Mouse (Mus musculus): Measurements from ENCODE around the gene Crim1. TPM values are rescaled to one million over a fixed set of nuclear protein-coding genes. Genes with fewer than 3 reads are reported as not detected.
"Not testable (repeated sequence)": the region's sequence is repeated elsewhere in the genome, so short reads cannot be mapped to it uniquely, and the experiment has no call there.

The Crim1 gene
- polyA plus RNA-seq, 1 experiment from 2014 or later, result 11.9 TPM

GRCm38 (mm10) chr17:78248943-78249342, 48.9 kb downstream of the Crim1 start:
- WGBS, result 77% methylated on average over 3 of the region's 3 CpGs
- H3K4me2 ChIP-seq (ENCODE audit: low read length), result no peak overlapping the region
- ATAC-seq (ENCODE audit: low FRiP score, low TSS enrichment), result no peak

DNA sequence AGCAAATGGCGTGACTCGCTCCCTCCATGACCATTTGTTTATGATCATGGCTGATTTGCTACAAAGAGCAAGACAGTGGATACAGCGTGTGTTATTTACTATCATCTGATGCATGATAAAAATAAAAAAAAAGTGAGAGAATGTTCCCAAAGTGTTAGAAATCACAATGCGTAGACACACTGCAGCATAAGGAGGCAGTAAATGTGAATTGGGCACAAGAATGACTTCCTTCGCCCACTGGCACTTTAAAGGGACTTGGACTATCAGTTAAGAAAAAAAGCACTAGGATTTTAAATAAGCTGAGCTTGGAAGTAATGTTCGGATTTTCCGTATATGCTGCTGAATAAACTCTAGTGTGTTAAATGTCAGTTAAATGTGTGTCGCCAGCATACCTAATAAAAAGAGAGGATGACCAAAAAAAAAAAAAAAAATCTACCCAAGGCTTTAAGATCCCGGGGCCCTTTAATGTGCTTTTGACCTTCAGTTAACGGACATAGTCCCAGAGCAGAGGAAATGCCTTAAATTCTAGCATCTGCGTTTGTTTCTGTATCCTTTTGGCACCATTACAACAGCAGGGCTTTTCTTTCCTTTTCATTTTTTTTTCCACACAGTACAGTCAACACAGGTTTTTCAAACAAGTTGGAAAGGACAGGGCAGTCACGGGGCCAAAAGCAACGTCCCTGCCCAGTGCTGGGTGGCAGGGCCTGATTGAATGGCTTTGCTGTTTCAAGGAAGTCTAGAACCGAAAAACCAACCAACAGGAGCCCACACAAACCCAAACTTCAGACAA, 50.3 kb downstream of the Crim1 start:
- Histone ChIP-seq H3K4me1 (ENCODE audit: control insufficient read depth, insufficient read depth, low read length) (peaks cover 13% of the 10 kb centered on the region), H3K9me3 (ENCODE audit: control insufficient read depth, low read length) (no peaks in the 10 kb centered on the region), H3K36me3 (ENCODE audit: control insufficient read depth, insufficient read depth, low read length) (no peaks in the 10 kb centered on the region), H3K4me3 (replicated peaks; ENCODE audit: low read depth, low read length) (no peak overlapping the region), H3K9ac (replicated peaks; ENCODE audit: low read length) (no peak overlapping the region), H3K4me2 (ENCODE audit: low read length) (no peak overlapping the region), H3K27ac (replicated peaks; ENCODE audit: low read depth, low read length) (no peak overlapping the region), H3K27me3 (ENCODE audit: control insufficient read depth, insufficient read depth, low read length) (no peaks in the 10 kb centered on the region)
- no peak for ATAC-seq (ENCODE audit: low FRiP score, low TSS enrichment)
- 88% methylated on average over 14 of the region's 14 CpGs for WGBS
- no peak for DNase-seq

More at GRCm38 (mm10) chr17:78248943-78249342, 48.9 kb downstream of the Crim1 start:
- H3K9me3 ChIP-seq (ENCODE audit: control insufficient read depth, low read length), result no peaks in the 10 kb centered on the region
- H3K36me3 ChIP-seq (ENCODE audit: control insufficient read depth, insufficient read depth, low read length), result no peaks in the 10 kb centered on the region
- no peak overlapping the region for H3K4me3 ChIP-seq (replicated peaks; ENCODE audit: low read depth, low read length)
- H3K27ac ChIP-seq (replicated peaks; ENCODE audit: low read depth, low read length), result no peak overlapping the region
- no peak overlapping the region for H3K9ac ChIP-seq (replicated peaks; ENCODE audit: low read length)
- DNase-seq, result no peak
- H3K27me3 ChIP-seq (ENCODE audit: control insufficient read depth, insufficient read depth, low read length), result no peaks in the 10 kb centered on the region
- H3K4me1 ChIP-seq (ENCODE audit: control insufficient read depth, insufficient read depth, low read length), result peaks cover 8% of the 10 kb centered on the region

- H3K4me3 ChIP-seq (replicated peaks; ENCODE audit: low read depth, low read length); H3K9ac ChIP-seq (replicated peaks; ENCODE audit: low read length); H3K36me3 ChIP-seq (ENCODE audit: control insufficient read depth, insufficient read depth, low read length); ATAC-seq (ENCODE audit: low FRiP score, low TSS enrichment); H3K4me1 ChIP-seq (ENCODE audit: control insufficient read depth, insufficient read depth, low read length); H3K9me3 ChIP-seq (ENCODE audit: control insufficient read depth, low read length); H3K4me2 ChIP-seq (ENCODE audit: low read length); DNase-seq; H3K27ac ChIP-seq (replicated peaks; ENCODE audit: low read depth, low read length); H3K27me3 ChIP-seq (ENCODE audit: control insufficient read depth, insufficient read depth, low read length): not testable (repeated sequence)
- WGBS, result 94% methylated on average over 2 of the region's 2 CpGs
Measured at GRCm38 (mm10) chr17:78253587-78253986, 53.5 kb downstream of the Crim1 start.

DNA sequence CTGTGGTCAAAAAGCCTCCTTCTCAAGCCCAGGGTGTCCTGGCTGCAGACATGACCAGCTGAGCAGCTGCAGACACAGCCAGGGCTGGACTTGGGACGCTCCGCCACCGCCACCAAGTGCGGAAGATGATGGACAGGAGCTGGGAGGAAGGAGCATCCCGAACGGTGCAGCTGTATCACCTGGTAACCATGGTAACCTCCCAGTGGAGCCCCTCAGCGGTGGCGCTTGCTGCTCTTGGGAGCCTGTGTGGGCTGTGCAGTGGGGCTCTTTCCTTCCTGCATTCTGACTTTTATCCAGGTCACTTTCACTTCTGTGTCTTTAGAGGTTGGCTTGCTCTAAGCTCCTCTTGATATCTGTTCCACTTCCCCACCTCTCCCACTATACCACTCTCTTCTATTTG, 54.2 kb downstream of the Crim1 start:
- no peak overlapping the region for H3K4me3 ChIP-seq (replicated peaks; ENCODE audit: low read depth, low read length)
- H3K4me1 ChIP-seq (ENCODE audit: control insufficient read depth, insufficient read depth, low read length), result 0 out of 2 replicates have a peak, but pooled peaks cover 5% of the 10 kb centered on the region
- H3K36me3 ChIP-seq (ENCODE audit: control insufficient read depth, insufficient read depth, low read length), result no peaks in the 10 kb centered on the region
- H3K4me2 ChIP-seq (ENCODE audit: low read length), result 0 out of 2 replicates have a peak overlapping the region, but pooled peaks have one; percentile 1
- no peaks in the 10 kb centered on the region for H3K27me3 ChIP-seq (ENCODE audit: control insufficient read depth, insufficient read depth, low read length)
- H3K9me3 ChIP-seq (ENCODE audit: control insufficient read depth, low read length), result no peaks in the 10 kb centered on the region
- H3K9ac ChIP-seq (replicated peaks; ENCODE audit: low read length), result no peak overlapping the region
- no peak for ATAC-seq (ENCODE audit: low FRiP score, low TSS enrichment)
- 56% methylated on average over 8 of the region's 8 CpGs for WGBS
- DNase-seq, result peak; percentile 58
- H3K27ac ChIP-seq (replicated peaks; ENCODE audit: low read depth, low read length), result no peak overlapping the region

- no peak for ATAC-seq (ENCODE audit: low FRiP score, low TSS enrichment)
- 0 out of 2 replicates have a peak, but pooled peaks cover 5% of the 10 kb centered on the region for H3K4me1 ChIP-seq (ENCODE audit: control insufficient read depth, insufficient read depth, low read length)
- 95% methylated on average over 9 of the region's 9 CpGs for WGBS
Measured at GRCm38 (mm10) chr17:78255711-78256110, 55.7 kb downstream of the Crim1 start.

DNA sequence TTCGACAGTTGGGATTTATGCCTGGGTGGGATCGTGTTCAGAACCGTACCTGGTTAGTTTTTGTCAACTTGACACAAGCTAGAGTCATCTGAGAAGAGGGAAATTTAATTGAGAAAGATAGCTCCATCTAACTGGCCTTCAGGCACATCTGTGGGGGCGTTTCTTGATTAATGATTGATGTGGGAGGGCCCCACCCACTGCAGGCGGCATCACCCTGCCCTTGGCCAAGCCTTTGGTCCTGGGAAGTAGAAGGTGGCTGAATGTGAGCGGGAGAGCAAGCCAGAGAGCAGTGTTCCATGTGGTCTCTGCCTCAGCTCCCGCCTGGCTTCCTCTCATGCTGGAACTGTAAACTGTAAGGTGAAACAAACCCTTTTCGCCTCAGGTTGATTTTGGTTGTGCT, 56.5 kb downstream of the Crim1 start:
- DNase-seq (no peak), ATAC-seq (ENCODE audit: low FRiP score, low TSS enrichment) (no peak)
- Histone ChIP-seq H3K27me3 (ENCODE audit: control insufficient read depth, insufficient read depth, low read length) (no peaks in the 10 kb centered on the region), H3K4me1 (ENCODE audit: control insufficient read depth, insufficient read depth, low read length) (0 out of 2 replicates have a peak, but pooled peaks cover 5% of the 10 kb centered on the region), H3K9ac (replicated peaks; ENCODE audit: low read length) (no peak overlapping the region), H3K4me2 (ENCODE audit: low read length) (no peak overlapping the region), H3K27ac (replicated peaks; ENCODE audit: low read depth, low read length) (no peak overlapping the region), H3K9me3 (ENCODE audit: control insufficient read depth, low read length) (no peaks in the 10 kb centered on the region), H3K36me3 (ENCODE audit: control insufficient read depth, insufficient read depth, low read length) (no peaks in the 10 kb centered on the region), H3K4me3 (replicated peaks; ENCODE audit: low read depth, low read length) (no peak overlapping the region)
- WGBS, result 86% methylated on average over 8 of the region's 8 CpGs

More at GRCm38 (mm10) chr17:78255711-78256110, 55.7 kb downstream of the Crim1 start:
- no peaks in the 10 kb centered on the region for H3K27me3 ChIP-seq (ENCODE audit: control insufficient read depth, insufficient read depth, low read length)
- no peak overlapping the region for H3K4me3 ChIP-seq (replicated peaks; ENCODE audit: low read depth, low read length)
- no peak for DNase-seq
- H3K36me3 ChIP-seq (ENCODE audit: control insufficient read depth, insufficient read depth, low read length), result no peaks in the 10 kb centered on the region
- no peaks in the 10 kb centered on the region for H3K9me3 ChIP-seq (ENCODE audit: control insufficient read depth, low read length)
- H3K27ac ChIP-seq (replicated peaks; ENCODE audit: low read depth, low read length), result no peak overlapping the region
- no peak overlapping the region for H3K4me2 ChIP-seq (ENCODE audit: low read length)
- no peak overlapping the region for H3K9ac ChIP-seq (replicated peaks; ENCODE audit: low read length)

DNA sequence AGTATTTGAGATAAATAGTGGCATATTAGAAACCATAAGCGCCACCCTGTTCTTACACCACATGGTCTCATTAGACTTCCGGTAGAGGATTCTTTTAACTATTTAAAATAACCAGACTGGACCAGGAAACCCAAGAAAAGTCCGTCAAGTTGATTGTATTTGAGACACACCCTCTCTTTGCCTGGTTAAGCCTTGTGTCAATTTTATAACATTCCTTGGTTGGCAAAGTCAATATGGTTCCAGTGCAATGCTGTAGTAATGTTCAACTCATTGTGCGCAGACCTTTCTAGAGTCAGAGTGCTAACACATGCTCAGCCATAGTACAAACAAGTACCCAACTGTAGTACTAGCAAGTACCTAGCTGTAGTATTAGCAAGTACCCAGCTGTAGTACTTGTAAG, 61.6 kb downstream of the Crim1 start:
- Histone ChIP-seq H3K4me3 (replicated peaks; ENCODE audit: low read depth, low read length) (no peak overlapping the region), H3K27ac (replicated peaks; ENCODE audit: low read depth, low read length) (no peak overlapping the region), H3K4me2 (ENCODE audit: low read length) (no peak overlapping the region), H3K9me3 (ENCODE audit: control insufficient read depth, low read length) (no peaks in the 10 kb centered on the region), H3K9ac (replicated peaks; ENCODE audit: low read length) (no peak overlapping the region), H3K36me3 (ENCODE audit: control insufficient read depth, insufficient read depth, low read length) (no peaks in the 10 kb centered on the region), H3K27me3 (ENCODE audit: control insufficient read depth, insufficient read depth, low read length) (no peaks in the 10 kb centered on the region), H3K4me1 (ENCODE audit: control insufficient read depth, insufficient read depth, low read length) (no peaks in the 10 kb centered on the region)
- DNase-seq (no peak), ATAC-seq (ENCODE audit: low FRiP score, low TSS enrichment) (no peak)
- WGBS, result 95% methylated on average over 4 of the region's 4 CpGs

- Histone ChIP-seq H3K9ac (replicated peaks; ENCODE audit: low read length) (no peak overlapping the region), H3K27ac (replicated peaks; ENCODE audit: low read depth, low read length) (no peak overlapping the region), H3K4me2 (ENCODE audit: low read length) (no peak overlapping the region), H3K4me1 (ENCODE audit: control insufficient read depth, insufficient read depth, low read length) (no peaks in the 10 kb centered on the region), H3K4me3 (replicated peaks; ENCODE audit: low read depth, low read length) (no peak overlapping the region), H3K36me3 (ENCODE audit: control insufficient read depth, insufficient read depth, low read length) (no peaks in the 10 kb centered on the region), H3K27me3 (ENCODE audit: control insufficient read depth, insufficient read depth, low read length) (no peaks in the 10 kb centered on the region), H3K9me3 (ENCODE audit: control insufficient read depth, low read length) (no peaks in the 10 kb centered on the region)
- DNase-seq (peak; percentile 43), ATAC-seq (ENCODE audit: low FRiP score, low TSS enrichment) (no peak)
- WGBS, result 60% methylated on average over 11 of the region's 11 CpGs
Measured at GRCm38 (mm10) chr17:78264116-78264515, 64.1 kb downstream of the Crim1 start.

DNA sequence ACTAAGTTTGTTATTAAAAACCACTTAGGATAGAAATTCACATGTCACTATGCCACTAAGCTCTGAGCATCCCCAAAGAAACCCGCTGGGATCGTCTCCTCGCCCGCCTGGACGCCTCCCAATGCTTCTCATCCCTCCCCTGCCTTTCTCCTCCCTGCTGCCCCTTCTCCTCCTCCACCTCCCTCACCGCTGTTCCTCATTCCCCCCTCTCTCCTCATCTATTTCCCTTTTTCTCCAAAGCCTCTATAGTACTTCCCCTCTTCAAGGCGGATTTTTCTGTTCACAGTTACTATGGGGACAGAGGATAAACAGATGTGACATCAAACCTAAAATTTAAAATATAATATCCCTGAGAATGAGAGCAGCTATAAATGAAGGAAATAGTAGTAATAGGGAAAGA, 65.1 kb downstream of the Crim1 start:
- no peak for DNase-seq
- Histone ChIP-seq H3K4me3 (replicated peaks; ENCODE audit: low read depth, low read length) (no peak overlapping the region), H3K9ac (replicated peaks; ENCODE audit: low read length) (no peak overlapping the region), H3K9me3 (ENCODE audit: control insufficient read depth, low read length) (no peaks in the 10 kb centered on the region), H3K4me2 (ENCODE audit: low read length) (no peak overlapping the region), H3K36me3 (ENCODE audit: control insufficient read depth, insufficient read depth, low read length) (no peaks in the 10 kb centered on the region), H3K27me3 (ENCODE audit: control insufficient read depth, insufficient read depth, low read length) (no peaks in the 10 kb centered on the region), H3K4me1 (ENCODE audit: control insufficient read depth, insufficient read depth, low read length) (no peaks in the 10 kb centered on the region), H3K27ac (replicated peaks; ENCODE audit: low read depth, low read length) (no peak overlapping the region)
- 72% methylated on average over 7 of the region's 7 CpGs for WGBS
- no peak for ATAC-seq (ENCODE audit: low FRiP score, low TSS enrichment)

All from midbrain, embryonic 14.5 days (tissue).